Mouse (Mus musculus) ovary, postnatal 36 days (tissue): ENCODE measurements around the gene Tmem8b.

Source experiments
- DNase-seq: peaks from one replicate; pipeline ENCODE4 v3.0.0; 2022; ENCODE audit warnings: low spot score, mixed read lengths

The Tmem8b gene

GRCm38 (mm10) chr4:43713652-43714219 lies 45.0 kb downstream of the Tmem8b start:
- no peak for DNase-seq

GRCm38 (mm10) chr4:43720491-43721228 lies 51.9 kb downstream of the Tmem8b start:
- DNase-seq = no peak

GRCm38 (mm10) chr4:43722191-43722590 lies 53.4 kb downstream of the Tmem8b start:
- DNase-seq = no peak

DNA sequence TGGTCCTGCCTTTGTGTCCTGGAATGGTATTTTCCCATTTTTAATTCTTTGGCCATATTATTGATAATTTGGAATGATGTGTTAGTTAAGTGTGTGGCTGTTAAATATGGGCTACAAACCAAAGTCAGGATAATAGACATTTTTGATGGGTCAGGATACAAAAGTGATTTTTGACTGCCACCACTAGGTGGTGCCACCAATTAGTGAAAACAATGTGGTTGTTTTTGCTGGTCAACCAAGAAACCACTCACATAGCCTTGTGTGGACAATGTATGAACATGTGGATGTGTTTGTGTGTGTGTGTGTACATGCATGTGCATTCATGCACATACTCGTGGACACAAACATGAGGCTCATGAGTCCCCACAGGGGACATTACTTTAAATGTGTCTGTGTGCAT lies 56.0 kb downstream of the Tmem8b start:
- DNase-seq = no peak

DNA sequence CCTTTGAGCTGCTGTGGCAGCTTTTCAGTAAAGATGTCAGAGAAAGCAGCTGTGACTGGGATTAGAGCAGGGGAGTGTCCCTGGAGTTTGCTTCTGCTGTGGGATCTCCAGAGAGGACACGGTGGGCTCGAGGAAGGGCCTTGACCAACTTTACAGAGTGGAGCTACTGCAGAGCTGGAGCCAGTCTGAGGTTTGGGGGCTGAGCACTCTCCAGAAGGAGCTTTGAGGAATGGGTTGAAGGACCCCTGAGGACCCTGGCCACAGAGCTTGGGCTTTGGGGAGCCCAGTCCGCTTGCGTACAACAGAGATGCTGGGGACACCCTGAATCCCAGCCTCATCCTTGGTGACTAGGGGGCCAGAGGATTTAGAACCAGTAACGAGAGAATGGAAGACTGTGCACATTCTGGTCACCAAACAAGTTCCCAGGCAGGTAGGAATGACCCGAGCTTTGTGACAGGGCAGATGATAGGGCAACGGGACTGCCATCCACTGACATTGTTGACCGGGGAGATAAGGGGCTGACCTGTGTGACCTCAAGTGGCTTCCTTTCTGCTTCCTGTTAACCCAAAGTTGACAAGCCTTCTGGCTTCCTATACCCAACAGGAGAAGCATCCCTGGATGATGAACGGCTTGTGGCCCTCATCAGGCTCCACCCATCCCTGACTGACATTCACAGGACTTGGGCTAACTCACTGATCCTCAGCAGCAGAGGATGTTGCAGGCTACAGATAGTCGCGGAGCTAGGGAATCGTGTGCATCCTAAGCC lies 57.6 kb downstream of the Tmem8b start:
- DNase-seq = no peak

DNA sequence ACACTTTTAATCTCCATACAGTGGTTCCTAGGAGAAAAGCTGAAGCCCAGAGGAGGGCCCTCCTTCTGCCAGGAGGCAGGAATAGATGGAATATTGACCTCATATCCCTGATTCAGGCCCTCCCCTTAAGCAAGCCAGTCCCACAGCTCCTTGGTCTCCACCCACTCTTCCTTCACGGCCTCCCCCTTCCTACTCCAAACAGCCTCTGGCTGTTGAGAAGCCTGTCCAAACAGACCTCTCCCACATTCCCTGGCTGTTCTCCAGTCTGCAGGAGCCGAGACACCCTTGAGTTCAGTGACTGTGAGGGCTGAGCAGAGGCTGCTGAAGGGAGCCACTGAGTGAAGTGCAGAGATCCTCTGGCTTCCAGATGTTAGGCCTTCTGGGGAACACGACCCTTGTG lies 58.2 kb downstream of the Tmem8b start, which contains the start of gene Hrct1:
Hrct1 (plus strand) TSS at position 194 of the 400 bp plus-strand sequence.
- peak; percentile 60 for DNase-seq

- DNase-seq = no peak
Measured at GRCm38 (mm10) chr4:43727718-43728575, 59.2 kb downstream of the Tmem8b start.

DNA sequence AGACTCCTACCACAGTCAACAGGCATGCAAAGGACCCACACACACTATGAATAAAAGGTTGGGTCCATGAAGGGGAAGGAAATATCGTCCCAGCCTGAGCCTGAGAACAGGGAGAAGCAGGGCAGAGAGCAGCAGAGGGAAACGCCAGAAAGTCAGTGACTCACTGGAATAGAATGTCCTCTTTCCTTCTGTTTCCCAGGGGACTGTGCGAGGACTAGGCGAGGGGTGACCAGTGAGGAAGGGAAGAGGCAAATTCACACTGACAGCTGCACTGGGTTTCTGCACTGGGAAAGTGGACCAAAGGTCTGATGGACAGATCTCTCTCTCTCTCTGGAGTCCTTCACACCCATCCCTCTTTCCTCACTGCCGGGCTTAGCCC lies 59.8 kb downstream of the Tmem8b start:
- no peak for DNase-seq

DNA sequence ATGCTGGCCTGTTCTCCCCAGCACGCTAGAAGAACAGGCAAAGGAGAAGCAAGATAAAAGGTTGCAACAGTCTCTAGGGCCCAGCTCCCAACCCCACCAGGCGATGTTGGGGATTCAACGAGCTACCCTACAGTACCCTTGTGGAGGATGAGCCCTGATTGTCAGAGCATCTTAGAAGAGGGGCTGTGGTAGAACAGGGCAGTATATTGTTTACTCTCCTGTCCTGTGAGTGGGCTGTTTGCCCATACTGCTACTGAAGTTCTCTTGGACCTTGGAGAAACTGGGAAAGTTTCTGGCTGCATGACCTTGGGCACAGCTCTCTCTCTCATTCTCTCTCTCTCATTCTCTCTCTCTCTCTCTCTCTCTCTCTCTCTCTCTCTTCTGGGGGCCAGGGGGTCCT lies 60.4 kb downstream of the Tmem8b start:
- DNase-seq = no peak

DNA sequence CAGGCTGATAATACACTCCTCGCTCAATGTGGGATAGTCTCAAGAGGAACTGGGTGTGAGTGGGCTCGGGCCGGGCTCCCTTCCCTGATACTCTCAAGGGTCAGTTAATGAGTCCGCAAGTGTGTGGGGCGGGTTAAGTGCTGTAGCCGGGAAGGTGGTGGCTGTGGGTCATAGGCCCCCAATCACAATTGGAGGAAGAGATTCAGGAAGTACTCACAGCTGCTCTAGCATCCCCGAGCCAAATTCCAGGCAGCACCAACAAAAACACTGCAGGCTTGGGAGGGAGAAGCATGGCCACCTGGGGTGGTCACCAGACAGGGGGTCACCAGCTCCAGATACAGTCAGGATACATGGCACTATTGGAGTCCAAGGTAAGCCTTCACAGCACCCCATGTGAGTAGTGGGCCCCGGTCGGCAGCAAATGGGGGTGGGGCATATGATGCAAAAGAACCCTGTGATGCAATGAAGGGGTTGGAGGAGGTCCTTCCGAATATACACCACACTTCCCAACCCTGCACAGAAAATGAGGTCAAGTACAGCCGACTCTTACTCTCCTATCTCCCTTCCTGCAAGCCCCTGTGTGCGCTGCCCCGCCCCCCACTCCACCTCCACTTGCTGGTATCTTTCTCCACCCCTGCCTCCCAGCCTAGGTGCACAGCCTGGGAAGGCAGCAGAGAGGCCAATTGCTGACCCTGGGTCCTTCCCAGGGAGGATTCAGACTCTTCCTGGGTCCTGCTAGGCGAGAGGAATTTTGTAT lies 61.2 kb downstream of the Tmem8b start, which contains the start of gene Spaar:
Spaar (plus strand) TSS at position 241 of the 757 bp plus-strand sequence.
- DNase-seq = no peak

DNA sequence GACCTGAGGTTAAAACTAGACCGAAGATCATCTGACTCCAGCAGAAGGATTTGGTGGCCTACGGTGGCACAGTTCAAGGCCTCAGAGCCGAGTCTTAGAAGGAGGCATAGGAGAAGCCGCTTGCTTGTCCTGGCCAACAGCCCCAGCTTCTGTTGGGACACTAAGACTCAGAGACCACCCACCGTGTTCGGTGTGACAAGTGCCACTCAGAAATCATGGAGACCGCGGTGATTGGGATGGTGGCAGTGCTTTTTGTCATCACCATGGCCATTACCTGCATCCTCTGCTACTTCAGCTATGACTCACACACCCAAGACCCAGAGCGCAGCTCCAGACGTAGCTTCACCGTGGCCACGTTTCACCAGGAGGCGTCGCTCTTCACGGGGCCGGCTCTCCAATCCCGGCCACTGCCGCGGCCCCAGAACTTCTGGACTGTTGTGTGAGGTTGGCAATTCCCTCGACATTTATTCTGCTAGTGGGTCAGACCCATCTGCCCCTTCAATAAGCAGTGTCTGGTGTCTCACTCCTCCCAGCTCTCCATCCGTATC lies 62.1 kb downstream of the Tmem8b start:
- no peak for DNase-seq

- DNase-seq = no peak
Measured at GRCm38 (mm10) chr4:43732171-43732570, 63.4 kb downstream of the Tmem8b start.

DNA sequence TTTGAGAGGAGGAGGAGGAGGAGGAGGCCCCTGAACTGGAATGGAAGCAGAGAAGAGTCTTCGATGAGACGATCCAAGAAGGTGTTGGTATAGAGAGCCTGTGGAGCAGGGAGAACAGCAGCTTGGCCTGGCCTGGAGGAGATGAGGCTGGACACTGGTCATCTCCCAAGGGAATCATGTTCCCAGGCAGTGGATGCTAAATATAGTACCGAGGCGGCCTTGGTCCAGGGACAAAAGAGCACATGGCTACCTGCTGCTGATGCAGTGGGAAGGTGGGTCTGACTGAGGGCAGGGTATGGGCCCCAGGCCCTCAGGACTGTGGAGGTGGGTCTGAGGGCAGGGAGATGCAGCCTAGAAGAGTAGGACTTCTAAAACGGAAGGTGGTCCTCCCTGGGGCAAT lies 64.4 kb downstream of the Tmem8b start:
- DNase-seq = no peak

GRCm38 (mm10) chr4:43737144-43737543 lies 68.4 kb downstream of the Tmem8b start:
- DNase-seq = no peak

DNA sequence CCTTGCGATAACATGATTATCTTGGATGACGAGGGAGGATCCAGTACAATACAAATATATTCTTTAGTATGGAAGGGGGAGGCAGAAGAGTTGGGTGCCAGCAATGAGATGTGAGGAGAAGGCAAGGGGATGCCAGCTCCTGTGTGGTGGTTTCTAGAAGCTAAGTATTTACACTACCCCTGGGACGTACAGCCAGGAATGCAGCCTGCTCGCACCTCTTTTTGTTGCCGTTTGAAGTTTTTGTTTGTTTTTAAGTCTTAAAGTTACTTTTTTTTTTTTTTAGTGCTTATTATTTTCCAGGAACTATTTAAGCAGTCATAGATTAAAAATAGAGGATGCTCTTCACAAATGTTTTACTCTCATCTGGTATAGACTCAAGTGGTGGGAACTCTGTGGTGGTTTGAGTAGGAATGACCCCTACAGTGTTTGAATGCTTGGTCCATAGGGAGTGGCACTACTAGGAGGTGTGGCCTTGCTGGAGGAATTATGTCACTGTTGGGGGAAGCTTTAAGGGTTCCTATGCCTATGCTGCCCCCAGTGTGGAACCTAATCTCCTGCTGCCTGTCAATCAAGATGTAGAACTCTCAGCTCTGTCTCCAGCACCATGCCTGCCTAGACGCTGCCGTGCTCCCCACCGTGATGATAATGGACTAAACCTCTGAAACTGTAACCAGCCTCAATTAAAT lies 70.4 kb downstream of the Tmem8b start:
- DNase-seq = no peak

DNA sequence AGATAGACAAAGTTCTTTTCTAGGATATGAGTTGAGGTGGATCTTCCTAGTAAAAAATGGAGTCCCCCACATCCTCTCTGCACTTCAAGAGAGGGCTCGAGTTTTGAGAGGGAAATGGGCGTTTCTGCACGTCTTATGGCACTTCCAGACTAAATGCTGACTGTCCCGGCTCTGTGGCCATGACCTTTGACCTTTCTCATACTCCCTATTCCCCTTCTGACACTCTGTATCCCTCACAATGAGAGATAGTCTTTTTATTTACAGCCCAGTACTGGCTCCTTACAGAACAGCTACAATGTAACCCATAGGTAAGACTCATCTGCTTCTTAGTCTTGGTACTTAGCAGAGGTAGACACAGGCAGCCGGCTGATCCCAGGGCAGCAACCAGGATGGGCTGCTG lies 72.8 kb downstream of the Tmem8b start:
- no peak for DNase-seq
